Mouse (Mus musculus): Measurements from ENCODE around the gene Tma16. TPM values are rescaled to one million over a fixed set of nuclear protein-coding genes. Genes with fewer than 3 reads are reported as not detected.
A peak's percentile ranks its signal among the peaks of the same experiment; 100 is the strongest.

Tma16 gene
- polyA plus RNA-seq (2015; fragmentation: Nextera tagmentation; extraction: Ambion mirVana): 14.6 and 15.9 TPM in 2 replicates

DNA sequence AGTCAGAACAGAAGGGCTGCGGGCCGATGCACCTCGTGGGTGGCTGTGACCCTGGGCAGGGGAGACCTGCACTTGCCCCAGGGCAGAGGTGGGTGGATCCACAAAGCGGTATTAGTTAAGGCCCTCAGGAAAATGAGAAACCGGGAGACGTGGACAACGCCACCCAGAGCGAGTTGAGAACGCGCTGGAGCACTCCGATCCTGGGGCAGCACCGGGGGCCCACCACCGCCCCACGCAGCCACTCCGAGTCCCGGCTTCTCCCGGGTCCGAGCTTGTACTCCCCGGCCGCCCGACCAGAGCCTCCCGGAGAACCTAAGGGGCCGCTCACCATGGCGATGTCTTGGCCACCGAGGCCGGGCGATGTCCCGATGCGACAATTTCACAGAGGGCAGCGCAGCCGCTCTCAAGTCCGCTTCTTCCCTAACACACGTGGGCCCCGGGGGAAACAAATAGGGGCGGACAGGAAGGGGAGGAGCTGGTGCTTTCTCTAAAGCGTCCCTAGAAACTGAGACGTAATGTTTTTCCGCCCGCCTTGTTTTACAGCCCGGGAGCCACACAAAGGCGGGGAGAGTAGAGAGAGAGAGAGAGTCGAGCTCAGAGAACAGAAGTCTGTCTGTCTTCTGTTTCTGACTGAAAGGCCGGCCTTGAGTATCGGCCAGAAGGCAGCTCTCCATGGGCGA lies at the start of gene Tma16:
Tma16 (minus strand) TSS at position 447 of the 680 bp plus-strand sequence.
- Histone ChIP-seq H3K4me2 (peak within 1 kb of the TSS; percentile 75), H3K27me3 (no peaks in the 10 kb centered on the region), H3K9me3 (replicated peaks) (no peaks in the 10 kb centered on the region), H3K4me3 (replicated peaks) (peak within 1 kb of the TSS; percentile 79), H3K9ac (peak within 1 kb of the TSS; percentile 62), H3K27ac (peak within 1 kb of the TSS; percentile 71; the same call in 1 of the 2 replicates), H3K36me3 (peaks cover 27% of the 10 kb centered on the region), H3K4me1 (peaks cover 8% of the 10 kb centered on the region)
- WGBS: under 1% methylated on average over 45 of the region's 45 CpGs
- ATAC-seq (replicated peaks; ENCODE audit: low FRiP score): peak; percentile 96

DNA sequence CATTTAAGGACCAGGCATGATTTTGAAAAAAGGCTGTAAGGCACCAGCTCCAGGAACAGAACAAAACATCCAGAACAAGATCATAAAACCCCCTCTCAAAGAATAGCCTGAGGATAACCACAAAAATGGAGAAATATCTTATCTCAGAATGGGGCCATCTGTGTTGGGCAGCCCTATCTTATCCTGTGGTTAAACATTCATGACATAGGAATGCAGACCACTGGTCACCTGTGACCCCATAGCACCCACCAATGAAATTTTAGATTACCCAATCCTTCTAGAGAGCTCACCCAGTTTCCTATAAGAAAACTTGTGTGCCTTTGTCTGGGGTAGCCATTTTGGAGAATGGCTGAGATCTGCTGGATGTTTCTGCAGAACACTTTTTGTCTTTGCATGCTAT lies 34.2 kb upstream of the Tma16 start:
- Histone ChIP-seq H3K27me3 (no peaks in the 10 kb centered on the region), H3K9me3 (replicated peaks) (no peaks in the 10 kb centered on the region), H3K36me3 (no peaks in the 10 kb centered on the region), H3K27ac (no peak overlapping the region), H3K4me2 (no peak overlapping the region), H3K4me3 (replicated peaks) (no peak overlapping the region), H3K9ac (no peak overlapping the region), H3K4me1 (no peaks in the 10 kb centered on the region)
- ATAC-seq (replicated peaks; ENCODE audit: low FRiP score): no peak

DNA sequence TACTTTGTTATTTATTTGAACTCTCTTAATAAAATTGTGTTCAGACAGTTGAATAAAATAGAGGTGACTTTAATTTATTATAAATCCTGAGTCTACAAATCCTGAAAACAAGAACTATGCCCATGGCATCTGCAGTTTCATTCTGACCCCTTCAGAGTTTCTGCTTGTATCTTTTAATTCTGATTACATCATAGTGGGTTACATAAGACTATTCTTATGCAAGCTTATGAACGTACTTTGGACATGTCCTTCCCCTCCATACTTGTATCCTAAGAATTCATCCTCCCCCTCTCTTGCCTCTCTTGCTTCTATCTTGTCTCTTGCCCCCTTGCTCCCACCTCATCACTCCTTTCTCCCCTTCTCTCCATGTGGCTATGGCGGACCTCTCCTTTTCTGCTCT lies 32.8 kb upstream of the Tma16 start:
- no peak overlapping the region for H3K27ac ChIP-seq
- no peaks in the 10 kb centered on the region for H3K4me1 ChIP-seq
- H3K9ac ChIP-seq: no peak overlapping the region
- H3K27me3 ChIP-seq: no peaks in the 10 kb centered on the region
- H3K4me3 ChIP-seq (replicated peaks): no peak overlapping the region
- no peaks in the 10 kb centered on the region for H3K9me3 ChIP-seq (replicated peaks)
- ATAC-seq (replicated peaks; ENCODE audit: low FRiP score): no peak
- H3K4me2 ChIP-seq: no peak overlapping the region
- H3K36me3 ChIP-seq: no peaks in the 10 kb centered on the region
- WGBS: 80% methylated on average over 2 of the region's 2 CpGs

DNA sequence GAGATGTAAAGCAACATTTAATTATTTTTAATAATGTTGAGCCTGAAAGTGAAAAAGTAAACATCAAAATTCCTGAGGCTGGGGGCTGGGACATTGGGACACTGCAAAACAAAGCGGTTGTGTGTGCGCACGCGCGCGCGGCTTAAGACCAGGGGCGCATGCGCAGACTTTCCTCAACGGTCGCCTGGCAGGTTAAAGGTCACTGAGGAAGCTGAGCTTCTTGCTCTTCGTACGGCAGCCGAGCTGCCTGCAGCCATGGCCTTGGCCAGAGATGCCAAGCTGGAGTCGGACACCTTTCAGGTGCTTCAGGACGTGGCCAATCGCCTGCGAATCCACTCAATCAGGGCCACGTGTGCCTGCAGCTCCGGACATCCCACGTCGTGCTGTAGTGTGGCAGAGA lies 25.2 kb upstream of the Tma16 start, which contains the start of gene Tktl2:
Tktl2 (plus strand) TSS at position 220 of the 400 bp plus-strand sequence.
- Histone ChIP-seq H3K9me3 (replicated peaks) (no peaks in the 10 kb centered on the region), H3K36me3 (no peaks in the 10 kb centered on the region), H3K4me2 (no peak within 1 kb of the TSS), H3K4me3 (replicated peaks) (no peak within 1 kb of the TSS), H3K27ac (no peak within 1 kb of the TSS), H3K4me1 (no peaks in the 10 kb centered on the region), H3K27me3 (no peaks in the 10 kb centered on the region), H3K9ac (no peak within 1 kb of the TSS)
- 95% methylated on average over 22 of the region's 22 CpGs for WGBS
- no peak for ATAC-seq (replicated peaks; ENCODE audit: low FRiP score)

DNA sequence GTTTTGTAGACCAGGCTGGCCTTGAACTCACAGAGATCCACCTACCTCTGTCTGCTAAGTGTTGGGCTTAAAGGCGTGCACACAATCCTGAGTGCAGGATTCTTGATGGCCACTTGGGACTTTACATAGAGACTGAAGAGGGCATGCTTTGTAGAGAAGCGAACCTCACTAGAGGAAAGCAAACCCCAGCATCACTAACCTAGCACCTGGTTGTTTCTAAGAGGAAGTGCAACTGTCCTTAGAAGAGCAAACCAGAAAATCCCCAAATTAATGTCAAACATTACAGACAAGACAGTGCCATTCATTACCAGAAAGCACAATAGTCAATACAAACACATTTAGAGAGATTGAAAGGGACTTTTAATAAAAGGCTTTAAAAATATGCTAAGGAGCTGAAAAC lies 17.1 kb upstream of the Tma16 start:
- Histone ChIP-seq H3K9me3 (replicated peaks) (no peaks in the 10 kb centered on the region), H3K4me3 (replicated peaks) (no peak overlapping the region), H3K27ac (no peak overlapping the region), H3K27me3 (no peaks in the 10 kb centered on the region), H3K9ac (no peak overlapping the region), H3K36me3 (no peaks in the 10 kb centered on the region), H3K4me2 (no peak overlapping the region), H3K4me1 (no peaks in the 10 kb centered on the region)
- 84% methylated on average over 2 of the region's 2 CpGs for WGBS
- no peak for ATAC-seq (replicated peaks; ENCODE audit: low FRiP score)

DNA sequence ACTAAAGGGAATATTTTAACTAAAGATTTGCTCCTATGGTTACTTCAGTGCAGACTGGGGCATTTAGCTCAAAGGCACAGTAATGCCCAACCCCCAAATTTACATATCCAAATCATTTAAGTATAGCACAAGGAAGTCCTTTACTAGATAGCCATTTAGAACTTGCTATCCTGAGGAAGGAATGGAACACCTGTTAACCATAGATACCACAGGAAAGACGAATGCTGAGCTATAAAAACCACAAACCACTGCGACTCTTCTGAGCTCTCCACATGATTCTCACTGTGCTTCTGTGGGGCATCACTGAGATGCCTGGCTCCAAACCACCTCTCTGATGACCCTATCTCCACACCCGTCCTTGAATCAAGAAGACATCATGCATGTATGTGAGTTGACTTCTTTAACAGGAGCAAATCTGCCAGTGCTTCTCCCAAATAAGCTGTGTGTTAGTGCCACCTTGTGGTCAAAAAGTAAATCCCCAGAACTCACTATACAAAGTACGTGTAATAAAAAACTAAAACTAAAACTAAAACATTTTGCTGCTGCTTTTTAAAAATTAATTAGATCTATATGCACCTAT lies 10.8 kb upstream of the Tma16 start:
- no peak overlapping the region for H3K4me3 ChIP-seq (replicated peaks)
- no peak overlapping the region for H3K9ac ChIP-seq
- H3K36me3 ChIP-seq: no peaks in the 10 kb centered on the region
- 33% methylated on average over 4 of the region's 4 CpGs for WGBS
- H3K4me1 ChIP-seq: no peaks in the 10 kb centered on the region
- H3K4me2 ChIP-seq: no peak overlapping the region
- no peak overlapping the region for H3K27ac ChIP-seq
- 0 out of 2 replicates have a peak, but pooled peaks cover 6% of the 10 kb centered on the region for H3K27me3 ChIP-seq
- H3K9me3 ChIP-seq (replicated peaks): no peaks in the 10 kb centered on the region
- ATAC-seq (replicated peaks; ENCODE audit: low FRiP score): no peak

DNA sequence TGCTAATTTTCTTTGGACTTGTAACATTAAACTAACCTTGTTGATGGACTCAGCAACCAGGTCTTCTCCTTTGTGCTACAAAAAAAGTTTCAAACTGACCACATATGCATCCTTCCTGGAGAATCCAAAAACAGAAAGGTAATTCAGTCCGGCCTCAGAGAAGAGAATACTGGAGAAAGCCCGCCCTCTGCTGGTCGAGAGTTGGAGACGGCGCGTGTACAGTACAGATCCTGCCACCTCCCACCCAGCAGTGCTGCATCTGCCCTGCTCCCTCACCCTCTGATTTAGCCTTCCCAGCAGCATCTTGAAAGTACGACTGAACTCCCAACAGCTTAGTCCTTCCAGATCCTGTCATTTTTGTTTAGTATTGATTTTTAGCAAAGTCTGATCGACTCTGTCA lies 9.4 kb upstream of the Tma16 start:
- Histone ChIP-seq H3K27ac (no peak overlapping the region), H3K4me2 (no peak overlapping the region), H3K4me1 (no peaks in the 10 kb centered on the region), H3K4me3 (replicated peaks) (no peak overlapping the region), H3K9ac (no peak overlapping the region), H3K36me3 (no peaks in the 10 kb centered on the region), H3K9me3 (replicated peaks) (no peaks in the 10 kb centered on the region), H3K27me3 (0 out of 2 replicates have a peak, but pooled peaks cover 6% of the 10 kb centered on the region)
- WGBS: 7% methylated on average over 8 of the region's 8 CpGs
- peak; percentile 83 for ATAC-seq (replicated peaks; ENCODE audit: low FRiP score)

DNA sequence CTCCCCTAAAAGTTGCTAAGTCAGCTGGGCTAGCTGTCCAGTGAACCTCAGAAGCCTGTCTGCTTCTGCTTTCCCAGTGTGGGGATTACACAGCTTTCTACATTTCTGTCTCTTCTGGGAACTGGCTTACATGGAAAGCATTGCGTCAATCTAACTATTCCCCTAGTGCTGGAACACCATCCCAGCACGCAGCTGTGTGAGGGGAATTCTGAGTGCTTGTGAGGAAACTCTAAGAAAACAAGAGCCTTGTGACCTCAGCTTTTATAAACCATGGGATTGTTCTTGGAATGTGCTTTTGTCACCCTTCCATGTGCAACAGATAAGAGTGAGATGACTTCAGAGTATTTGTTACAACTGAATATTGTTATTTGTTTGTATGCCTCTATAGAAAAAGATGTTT lies 8.2 kb upstream of the Tma16 start:
- 69% methylated on average over 2 of the region's 2 CpGs for WGBS
- no peak for ATAC-seq (replicated peaks; ENCODE audit: low FRiP score)

DNA sequence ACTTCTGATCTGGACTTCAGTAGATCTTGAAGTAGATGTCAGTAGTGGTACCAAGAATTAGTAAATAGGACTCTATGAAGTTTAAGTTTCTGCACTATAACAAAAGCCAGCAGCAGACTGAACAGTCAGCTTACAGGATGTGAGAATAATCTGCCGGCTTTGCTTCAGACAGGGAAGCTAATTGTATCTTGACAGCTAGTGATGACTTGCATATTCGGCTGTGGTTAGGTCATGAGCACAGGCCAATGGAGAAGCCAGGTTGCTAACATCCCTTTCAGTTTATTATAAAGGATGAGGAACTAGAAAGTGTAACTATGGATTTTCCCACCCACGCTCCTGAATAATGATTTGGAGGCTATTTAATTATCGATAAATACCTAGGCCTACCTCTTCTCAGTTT lies 4.3 kb upstream of the Tma16 start:
- peaks cover 1% of the 10 kb centered on the region; the same call in 1 of the 2 replicates for H3K4me1 ChIP-seq
- no peaks in the 10 kb centered on the region for H3K36me3 ChIP-seq
- H3K4me3 ChIP-seq (replicated peaks): no peak overlapping the region
- WGBS: 83% methylated on average over 4 of the region's 4 CpGs
- H3K9me3 ChIP-seq (replicated peaks): no peaks in the 10 kb centered on the region
- no peak overlapping the region for H3K27ac ChIP-seq
- H3K4me2 ChIP-seq: no peak overlapping the region
- H3K27me3 ChIP-seq: no peaks in the 10 kb centered on the region
- H3K9ac ChIP-seq: no peak overlapping the region
- no peak for ATAC-seq (replicated peaks; ENCODE audit: low FRiP score)

More for the DNA sequence above, 8.2 kb upstream of the Tma16 start:
- H3K4me1 ChIP-seq: no peaks in the 10 kb centered on the region
- no peak overlapping the region for H3K4me2 ChIP-seq
- H3K9ac ChIP-seq: no peak overlapping the region
- 0 out of 2 replicates have a peak, but pooled peaks cover 6% of the 10 kb centered on the region for H3K27me3 ChIP-seq
- no peak overlapping the region for H3K27ac ChIP-seq
- H3K4me3 ChIP-seq (replicated peaks): no peak overlapping the region
- H3K9me3 ChIP-seq (replicated peaks): no peaks in the 10 kb centered on the region
- H3K36me3 ChIP-seq: no peaks in the 10 kb centered on the region

DNA sequence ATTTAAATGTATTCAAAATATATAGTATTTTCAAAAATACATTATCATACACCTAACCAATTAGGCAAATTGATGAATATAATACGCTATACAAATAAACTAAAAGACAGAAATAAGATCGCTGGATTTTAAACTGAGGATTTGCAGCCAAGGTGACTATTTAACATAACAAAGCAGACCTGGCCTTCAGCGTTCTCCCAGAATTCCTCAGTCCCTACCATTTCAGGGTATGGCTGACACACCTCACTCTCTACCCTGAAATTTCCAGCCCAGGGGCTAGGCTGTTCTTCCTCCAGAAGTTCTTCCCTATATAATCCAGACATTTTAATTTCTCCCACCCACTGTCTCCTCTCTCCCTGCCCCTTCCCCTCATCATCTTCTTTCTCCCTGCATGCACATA lies 2.2 kb upstream of the Tma16 start:
- H3K9ac ChIP-seq: no peak overlapping the region
- no peak overlapping the region for H3K27ac ChIP-seq
- no peaks in the 10 kb centered on the region for H3K9me3 ChIP-seq (replicated peaks)
- peaks cover 8% of the 10 kb centered on the region for H3K4me1 ChIP-seq
- no peak overlapping the region for H3K4me3 ChIP-seq (replicated peaks)
- H3K4me2 ChIP-seq: no peak overlapping the region
- H3K27me3 ChIP-seq: no peaks in the 10 kb centered on the region
- H3K36me3 ChIP-seq: 0 out of 2 replicates have a peak, but pooled peaks cover 5% of the 10 kb centered on the region
- ATAC-seq (replicated peaks; ENCODE audit: low FRiP score): no peak
- 61% methylated on average over 3 of the region's 3 CpGs for whole genome bisulfite sequencing

DNA sequence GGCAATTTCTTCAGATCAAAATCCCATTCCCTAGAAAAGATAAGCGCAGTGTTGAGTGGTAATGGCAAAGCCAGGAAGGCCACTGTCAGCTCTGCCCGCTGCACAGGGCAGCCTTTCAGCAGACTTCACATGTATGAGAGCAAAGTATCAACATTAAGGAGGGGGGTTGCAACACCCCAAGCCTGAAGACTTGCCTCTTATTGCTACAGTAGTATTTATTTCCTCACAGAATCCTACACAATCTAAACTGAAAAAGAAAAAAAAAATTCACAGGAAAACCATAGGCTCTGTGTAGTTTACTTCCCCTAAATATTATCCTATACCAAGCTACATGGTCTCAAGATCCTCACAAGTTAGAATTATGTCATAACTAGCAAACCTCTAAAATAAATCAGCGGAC lies 9.4 kb downstream of the Tma16 start:
- H3K27ac ChIP-seq: no peak overlapping the region
- H3K4me1 ChIP-seq: no peaks in the 10 kb centered on the region
- no peak overlapping the region for H3K4me3 ChIP-seq (replicated peaks)
- no peak overlapping the region for H3K4me2 ChIP-seq
- no peak for ATAC-seq (replicated peaks; ENCODE audit: low FRiP score)
- no peak overlapping the region for H3K9ac ChIP-seq
- H3K36me3 ChIP-seq: peaks cover 63% of the 10 kb centered on the region
- no peaks in the 10 kb centered on the region for H3K27me3 ChIP-seq
- H3K9me3 ChIP-seq (replicated peaks): no peaks in the 10 kb centered on the region
- WGBS: 94% methylated on average over 3 of the region's 3 CpGs

DNA sequence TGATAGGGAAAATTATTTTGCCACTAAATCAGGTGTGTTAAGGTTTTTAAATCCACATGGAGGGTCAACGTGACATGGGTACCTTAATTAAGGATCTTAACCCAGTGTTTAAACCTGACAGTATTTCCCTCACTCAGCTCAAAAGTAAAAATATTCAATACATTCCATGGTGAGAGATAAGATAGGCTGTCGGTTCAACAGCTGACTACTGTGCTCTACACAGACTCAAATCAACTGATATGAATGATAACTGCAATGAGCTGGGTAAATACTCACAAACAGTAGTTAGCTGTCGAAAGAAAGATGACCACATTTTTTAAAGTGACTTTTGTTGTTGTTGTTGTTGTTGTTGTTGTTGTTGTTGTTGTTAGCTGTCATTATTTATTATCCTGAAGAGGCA lies 16.5 kb downstream of the Tma16 start:
- Histone ChIP-seq H3K4me2 (no peak overlapping the region), H3K4me1 (no peaks in the 10 kb centered on the region), H3K9me3 (replicated peaks) (no peaks in the 10 kb centered on the region), H3K9ac (no peak overlapping the region), H3K27me3 (no peaks in the 10 kb centered on the region), H3K4me3 (replicated peaks) (no peak overlapping the region), H3K27ac (no peak overlapping the region), H3K36me3 (0 out of 2 replicates have a peak, but pooled peaks cover under 1% of the 10 kb centered on the region)
- 88% methylated on average over 3 of the region's 3 CpGs for WGBS
- no peak for ATAC-seq (replicated peaks; ENCODE audit: low FRiP score)

All from kidney, embryonic 15.5 days (tissue).